Mouse (Mus musculus): ENCODE results near the gene Eps15l1. TPM values are rescaled to one million over a fixed set of nuclear protein-coding genes. Genes with fewer than 3 reads are reported as not detected.

Eps15l1 gene
- polyA plus RNA-seq, 1 experiment from 2014 or later = 73.4 TPM

DNA sequence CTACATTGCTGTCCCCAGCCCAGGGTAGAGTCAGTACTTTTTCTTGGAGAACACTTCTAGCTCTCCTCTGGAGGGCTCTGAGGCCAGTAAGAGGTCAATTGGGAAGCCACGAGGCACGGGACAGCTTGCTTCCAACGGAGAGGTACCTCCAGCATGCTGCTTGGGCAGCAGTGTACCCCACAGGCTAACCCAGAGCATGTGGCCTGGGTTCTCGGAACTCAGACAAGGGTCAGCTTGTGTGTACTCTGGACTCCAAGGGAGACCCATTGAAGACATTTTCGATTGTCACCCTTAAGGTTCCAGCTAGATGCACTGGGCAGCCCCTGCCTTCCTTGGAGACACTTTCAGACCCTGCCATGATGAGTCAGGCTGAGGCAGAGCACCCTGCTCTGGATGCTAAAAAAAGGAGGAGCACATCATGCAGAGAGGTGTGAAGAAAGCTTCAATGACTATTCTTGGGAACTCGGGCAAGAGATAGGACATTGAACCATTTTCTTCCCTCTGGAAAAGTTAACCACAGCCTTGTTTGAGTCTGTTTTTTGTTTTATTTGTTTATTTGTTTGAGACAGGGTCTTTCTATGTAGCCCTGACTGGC is 98.0 kb downstream of the Eps15l1 start:
- Histone ChIP-seq H3K4me3 (ENCODE audit: low read depth, low read length) (no peak overlapping the region), H3K27ac (ENCODE audit: low read depth, low read length) (no peak overlapping the region), H3K27me3 (ENCODE audit: control insufficient read depth, insufficient read depth, low read length) (peaks cover 31% of the 10 kb centered on the region), H3K9me3 (ENCODE audit: control insufficient read depth, low read length) (no peaks in the 10 kb centered on the region), H3K4me1 (replicated peaks; ENCODE audit: control insufficient read depth, insufficient read depth, low read length) (0 out of 2 replicates have a peak, but pooled peaks cover 5% of the 10 kb centered on the region), H3K9ac (ENCODE audit: low read depth, low read length) (no peak overlapping the region), H3K4me2 (replicated peaks; ENCODE audit: low read depth, low read length) (no peak overlapping the region), H3K36me3 (ENCODE audit: control insufficient read depth, insufficient read depth, low read length) (no peaks in the 10 kb centered on the region)
- DNase-seq (ENCODE audit: low spot score) (no peak), ATAC-seq (ENCODE audit: low FRiP score) (no peak)
- 62% methylated on average over 6 of the region's 6 CpGs for WGBS

GRCm38 (mm10) chr8:72322471-72322889 is 98.8 kb downstream of the Eps15l1 start:
- Histone ChIP-seq H3K9ac (ENCODE audit: low read depth, low read length) (no peak overlapping the region), H3K27me3 (ENCODE audit: control insufficient read depth, insufficient read depth, low read length) (peaks cover 31% of the 10 kb centered on the region), H3K4me1 (replicated peaks; ENCODE audit: control insufficient read depth, insufficient read depth, low read length) (0 out of 2 replicates have a peak, but pooled peaks cover 5% of the 10 kb centered on the region), H3K4me3 (ENCODE audit: low read depth, low read length) (no peak overlapping the region), H3K36me3 (ENCODE audit: control insufficient read depth, insufficient read depth, low read length) (no peaks in the 10 kb centered on the region), H3K4me2 (replicated peaks; ENCODE audit: low read depth, low read length) (no peak overlapping the region), H3K27ac (ENCODE audit: low read depth, low read length) (no peak overlapping the region), H3K9me3 (ENCODE audit: control insufficient read depth, low read length) (no peaks in the 10 kb centered on the region)
- ATAC-seq (ENCODE audit: low FRiP score) (no peak), DNase-seq (ENCODE audit: low spot score) (no peak)
- WGBS = 79% methylated on average over 7 of the region's 7 CpGs

DNA sequence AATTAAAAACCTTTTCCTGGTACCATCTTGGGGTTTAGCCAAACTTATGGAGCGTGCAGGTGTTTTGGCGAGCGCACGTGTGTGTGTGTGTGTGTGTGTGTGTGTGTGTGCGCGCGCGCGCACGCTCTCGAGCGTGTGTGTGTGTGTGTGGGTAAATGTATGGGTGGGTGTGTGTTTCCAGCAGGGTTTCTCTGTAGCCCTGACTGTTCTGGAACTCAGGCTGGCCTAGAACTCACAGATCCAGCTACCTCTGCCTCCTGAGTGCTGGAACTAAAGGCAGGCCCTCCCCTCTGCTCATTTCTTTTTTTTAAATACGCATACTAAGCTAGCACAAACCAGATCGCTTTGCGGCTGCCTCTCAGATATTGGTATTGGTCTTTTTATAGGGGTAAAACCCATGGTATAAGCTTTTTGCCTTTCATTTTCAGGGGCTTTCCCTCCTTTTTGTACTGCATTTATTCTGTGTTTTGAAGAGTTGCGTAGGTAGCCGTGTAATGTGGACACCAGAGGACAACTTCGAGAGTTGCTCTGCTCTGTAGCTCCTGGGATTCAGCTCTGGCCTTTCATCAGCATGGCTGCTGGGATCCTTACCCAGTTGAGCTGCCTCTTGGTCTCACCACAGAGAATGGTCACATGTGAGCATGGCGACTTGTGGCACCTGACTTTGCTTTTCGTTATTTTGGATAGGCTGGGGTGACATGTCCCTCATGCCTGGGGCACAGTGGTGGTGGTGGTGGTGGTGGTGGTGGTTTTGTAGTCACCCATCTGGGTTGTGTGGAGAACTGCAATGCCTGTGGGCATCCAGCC is 99.4 kb downstream of the Eps15l1 start:
- no peak overlapping the region for H3K4me3 ChIP-seq (ENCODE audit: low read depth, low read length)
- H3K4me1 ChIP-seq (replicated peaks; ENCODE audit: control insufficient read depth, insufficient read depth, low read length) = 0 out of 2 replicates have a peak, but pooled peaks cover 5% of the 10 kb centered on the region
- H3K27me3 ChIP-seq (ENCODE audit: control insufficient read depth, insufficient read depth, low read length) = peaks cover 31% of the 10 kb centered on the region
- H3K36me3 ChIP-seq (ENCODE audit: control insufficient read depth, insufficient read depth, low read length) = no peaks in the 10 kb centered on the region
- 93% methylated on average over 20 of the region's 20 CpGs for WGBS
- H3K9me3 ChIP-seq (ENCODE audit: control insufficient read depth, low read length) = no peaks in the 10 kb centered on the region
- ATAC-seq (ENCODE audit: low FRiP score) (no peak), DNase-seq (ENCODE audit: low spot score) (no peak)
- no peak overlapping the region for H3K4me2 ChIP-seq (replicated peaks; ENCODE audit: low read depth, low read length)
- H3K9ac ChIP-seq (ENCODE audit: low read depth, low read length) = no peak overlapping the region
- no peak overlapping the region for H3K27ac ChIP-seq (ENCODE audit: low read depth, low read length)

- DNase-seq (ENCODE audit: low spot score) (no peak), ATAC-seq (ENCODE audit: low FRiP score) (no peak)
- Histone ChIP-seq H3K27me3 (ENCODE audit: control insufficient read depth, insufficient read depth, low read length) (peaks cover 31% of the 10 kb centered on the region), H3K9ac (ENCODE audit: low read depth, low read length) (no peak overlapping the region), H3K27ac (ENCODE audit: low read depth, low read length) (no peak overlapping the region), H3K4me2 (replicated peaks; ENCODE audit: low read depth, low read length) (no peak overlapping the region), H3K4me3 (ENCODE audit: low read depth, low read length) (no peak overlapping the region), H3K4me1 (replicated peaks; ENCODE audit: control insufficient read depth, insufficient read depth, low read length) (0 out of 2 replicates have a peak, but pooled peaks cover 5% of the 10 kb centered on the region), H3K36me3 (ENCODE audit: control insufficient read depth, insufficient read depth, low read length) (no peaks in the 10 kb centered on the region), H3K9me3 (ENCODE audit: control insufficient read depth, low read length) (no peaks in the 10 kb centered on the region)
- WGBS = 62% methylated on average over 25 of the region's 25 CpGs
Observed at GRCm38 (mm10) chr8:72320803-72321583, 100.3 kb downstream of the Eps15l1 start.

DNA sequence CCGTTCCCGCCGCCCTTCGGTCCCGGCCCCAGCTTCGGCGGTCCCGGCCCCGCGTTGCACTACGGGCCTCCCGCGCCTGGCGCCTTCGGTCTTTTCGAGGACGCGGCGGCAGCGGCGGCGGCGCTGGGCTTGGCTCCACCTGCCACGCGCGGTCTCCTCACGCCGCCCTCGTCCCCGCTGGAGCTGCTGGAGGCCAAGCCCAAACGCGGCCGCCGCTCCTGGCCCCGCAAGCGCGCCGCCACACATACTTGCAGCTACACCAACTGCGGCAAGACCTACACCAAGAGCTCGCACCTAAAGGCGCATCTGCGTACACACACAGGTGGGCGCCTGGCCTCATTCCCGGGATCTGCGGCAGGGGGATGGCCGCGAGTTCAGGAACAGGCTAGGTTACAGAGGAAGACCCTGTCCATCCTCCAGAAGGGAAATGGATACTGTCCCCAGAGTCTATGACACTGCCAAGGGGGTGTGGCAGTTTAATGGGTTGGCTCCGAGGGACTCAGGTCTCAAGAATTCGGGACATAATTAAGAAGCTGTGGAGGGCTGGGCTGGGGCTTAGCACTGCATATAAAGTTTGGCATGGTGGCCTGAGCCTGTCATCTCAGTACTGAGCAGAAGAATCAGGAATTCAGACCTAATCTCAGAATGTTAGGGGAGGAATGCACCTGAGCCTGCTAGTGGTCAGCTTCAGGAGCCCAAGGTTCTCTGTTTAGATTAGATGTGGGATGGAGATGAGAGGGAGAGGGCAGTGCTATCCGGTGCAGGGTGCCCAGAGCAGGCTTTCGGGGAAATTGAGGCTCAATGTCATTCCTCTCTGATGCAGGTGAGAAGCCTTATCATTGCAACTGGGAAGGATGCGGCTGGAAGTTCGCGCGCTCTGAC is 101.1 kb downstream of the Eps15l1 start:
- 0 out of 2 replicates have a peak, but pooled peaks cover 5% of the 10 kb centered on the region for H3K4me1 ChIP-seq (replicated peaks; ENCODE audit: control insufficient read depth, insufficient read depth, low read length)
- no peak overlapping the region for H3K27ac ChIP-seq (ENCODE audit: low read depth, low read length)
- WGBS = 7% methylated on average over 45 of the region's 55 CpGs
- peaks cover 31% of the 10 kb centered on the region for H3K27me3 ChIP-seq (ENCODE audit: control insufficient read depth, insufficient read depth, low read length)
- no peak overlapping the region for H3K9ac ChIP-seq (ENCODE audit: low read depth, low read length)
- peak overlapping the region; percentile 40 for H3K4me3 ChIP-seq (ENCODE audit: low read depth, low read length)
- ATAC-seq (ENCODE audit: low FRiP score) (no peak), DNase-seq (ENCODE audit: low spot score) (peak; percentile 39)
- H3K4me2 ChIP-seq (replicated peaks; ENCODE audit: low read depth, low read length) = peak overlapping the region; percentile 89
- no peaks in the 10 kb centered on the region for H3K36me3 ChIP-seq (ENCODE audit: control insufficient read depth, insufficient read depth, low read length)
- H3K9me3 ChIP-seq (ENCODE audit: control insufficient read depth, low read length) = no peaks in the 10 kb centered on the region

GRCm38 (mm10) chr8:72319397-72319796 is 101.9 kb downstream of the Eps15l1 start:
- ATAC-seq (ENCODE audit: low FRiP score) = peak; percentile 28; the same call in 1 of the 2 replicates
- WGBS = 1% methylated on average over 48 of the region's 48 CpGs

DNA sequence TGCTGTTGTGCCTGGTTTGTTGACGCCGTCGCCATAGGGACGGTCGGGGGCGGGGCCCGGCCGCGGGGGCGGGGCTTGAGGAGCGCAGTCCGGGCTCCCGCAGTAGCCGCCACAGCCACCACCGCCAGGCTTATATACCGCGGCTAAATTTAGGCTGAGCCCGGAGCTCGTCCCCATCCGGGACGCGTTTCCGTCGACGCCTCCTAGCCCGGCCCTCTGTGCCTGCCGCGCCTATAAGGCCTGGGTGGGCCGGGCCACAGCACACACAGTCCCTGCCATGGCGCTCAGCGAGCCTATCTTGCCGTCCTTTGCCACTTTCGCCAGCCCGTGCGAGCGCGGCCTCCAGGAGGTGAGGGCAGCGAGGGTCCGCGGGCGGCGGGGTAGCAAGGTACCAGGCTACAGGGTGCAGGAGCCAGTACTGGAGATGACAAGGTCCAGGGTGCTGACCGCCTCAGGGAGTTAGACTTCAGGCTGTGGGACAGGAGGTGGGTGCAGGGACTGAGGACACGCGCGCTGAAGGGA is 102.4 kb downstream of the Eps15l1 start, which contains the start of gene Klf2:
TSS of gene Klf2 (plus strand) at position 233 of the 522 bp plus-strand sequence.
- H3K9ac ChIP-seq (ENCODE audit: low read depth, low read length) = peak within 1 kb of the TSS; percentile 34; the same call in 1 of the 2 replicates
- H3K27ac ChIP-seq (ENCODE audit: low read depth, low read length) = no peak within 1 kb of the TSS
- ATAC-seq (ENCODE audit: low FRiP score) = peak; percentile 96
- H3K4me2 ChIP-seq (replicated peaks; ENCODE audit: low read depth, low read length) = peak within 1 kb of the TSS; percentile 89
- 0 out of 2 replicates have a peak, but pooled peaks cover 5% of the 10 kb centered on the region for H3K4me1 ChIP-seq (replicated peaks; ENCODE audit: control insufficient read depth, insufficient read depth, low read length)
- WGBS = 1% methylated on average over 43 of the region's 46 CpGs
- peak within 1 kb of the TSS; percentile 40 for H3K4me3 ChIP-seq (ENCODE audit: low read depth, low read length)
- DNase-seq (ENCODE audit: low spot score) = peak; percentile 91
- peaks cover 31% of the 10 kb centered on the region for H3K27me3 ChIP-seq (ENCODE audit: control insufficient read depth, insufficient read depth, low read length)
- no peaks in the 10 kb centered on the region for H3K9me3 ChIP-seq (ENCODE audit: control insufficient read depth, low read length)
- H3K36me3 ChIP-seq (ENCODE audit: control insufficient read depth, insufficient read depth, low read length) = no peaks in the 10 kb centered on the region

More at GRCm38 (mm10) chr8:72319397-72319796, 101.9 kb downstream of the Eps15l1 start:
- Histone ChIP-seq H3K4me2 (replicated peaks; ENCODE audit: low read depth, low read length) (peak overlapping the region; percentile 89), H3K9ac (ENCODE audit: low read depth, low read length) (peak overlapping the region; percentile 34; the same call in 1 of the 2 replicates), H3K4me3 (ENCODE audit: low read depth, low read length) (peak overlapping the region; percentile 40), H3K36me3 (ENCODE audit: control insufficient read depth, insufficient read depth, low read length) (no peaks in the 10 kb centered on the region), H3K4me1 (replicated peaks; ENCODE audit: control insufficient read depth, insufficient read depth, low read length) (0 out of 2 replicates have a peak, but pooled peaks cover 5% of the 10 kb centered on the region), H3K27me3 (ENCODE audit: control insufficient read depth, insufficient read depth, low read length) (peaks cover 31% of the 10 kb centered on the region), H3K9me3 (ENCODE audit: control insufficient read depth, low read length) (no peaks in the 10 kb centered on the region), H3K27ac (ENCODE audit: low read depth, low read length) (no peak overlapping the region)
- peak; percentile 51 for DNase-seq (ENCODE audit: low spot score)

All from hindbrain, embryonic 11.5 days (tissue).